Mouse (Mus musculus) bone marrow macrophage, adult 2 months (primary cell): Measurements from ENCODE around the gene Stx17. TPM values are rescaled to one million over a fixed set of nuclear protein-coding genes. Genes with fewer than 3 reads are reported as not detected.

Source experiments
- H3K27ac ChIP-seq: 2 replicates; pipeline ENCODE4 v1.5.1; 2012; ENCODE audit warnings: low read depth, low read length; ENCODE audit not compliant: insufficient read depth
- H3K4me1 ChIP-seq: 2 replicates; pipeline ENCODE4 v1.6.1; 2012; ENCODE audit warnings: low read length; ENCODE audit not compliant: control insufficient read depth, insufficient read depth
- H3K4me3 ChIP-seq: 2 replicates; pipeline ENCODE4 v1.5.1; 2012; ENCODE audit warnings: mild to moderate bottlenecking, low read length, moderate library complexity; ENCODE audit not compliant: insufficient read depth
- CTCF ChIP-seq: IDR thresholded peaks from 2 replicates; pipeline ENCODE4 v1.5.1; 2012; ENCODE audit warnings: low read depth, mild to moderate bottlenecking, low read length, moderate library complexity
- POLR2A ChIP-seq: IDR thresholded peaks from 2 replicates; pipeline ENCODE4 v1.6.1; 2012; ENCODE audit warnings: mild to moderate bottlenecking, low read depth, low read length, borderline replicate concordance
- polyA plus RNA-seq: library from polyadenylated mRNA; stranded (reverse); fragments of >200 nt; gene quantifications from 2 replicates; pipeline ENCODE4 v1.2.4, GENCODE M21; 2012; ENCODE audit not compliant: missing spikeins, insufficient read depth, insufficient read length

Gene Stx17
- polyA plus RNA-seq, 1 experiment: 20.6 TPM

- Histone ChIP-seq H3K4me1 (peaks cover 9% of the 10 kb centered on the region), H3K4me3 (no peak overlapping the region), H3K27ac (no peak overlapping the region)
- TF ChIP-seq POLR2A: no peak
- no peak for TF ChIP-seq CTCF
These were observed 100.9 kb downstream of the Stx17 start for GRCm38 (mm10) chr4:48225604-48226003.

- Histone ChIP-seq H3K27ac (no peak overlapping the region), H3K4me1 (peaks cover 9% of the 10 kb centered on the region), H3K4me3 (no peak overlapping the region)
- TF ChIP-seq POLR2A: no peak
- TF ChIP-seq CTCF: no peak
These were observed 102.1 kb downstream of the Stx17 start for GRCm38 (mm10) chr4:48226800-48227199.

Other genes with a start within 250 kb of the Stx17 start
- not detected in 2 replicates for gene Nr4a3, start 79.8 kb upstream of the Stx17 start, polyA plus RNA-seq
- gene Erp44, start 154.6 kb downstream of the Stx17 start, polyA plus RNA-seq: 83.9 and 91.6 TPM in 2 replicates
- 8.3 and 8.5 TPM in 2 replicates for gene Invs, start 154.8 kb downstream of the Stx17 start, polyA plus RNA-seq